Mouse (Mus musculus): ENCODE measurements around the gene Bcan. TPM values are rescaled to one million over a fixed set of nuclear protein-coding genes. Genes with fewer than 3 reads are reported as not detected.

Bcan gene
- polyA plus RNA-seq, 1 experiment from 2014 or later, result 0.15 TPM

DNA sequence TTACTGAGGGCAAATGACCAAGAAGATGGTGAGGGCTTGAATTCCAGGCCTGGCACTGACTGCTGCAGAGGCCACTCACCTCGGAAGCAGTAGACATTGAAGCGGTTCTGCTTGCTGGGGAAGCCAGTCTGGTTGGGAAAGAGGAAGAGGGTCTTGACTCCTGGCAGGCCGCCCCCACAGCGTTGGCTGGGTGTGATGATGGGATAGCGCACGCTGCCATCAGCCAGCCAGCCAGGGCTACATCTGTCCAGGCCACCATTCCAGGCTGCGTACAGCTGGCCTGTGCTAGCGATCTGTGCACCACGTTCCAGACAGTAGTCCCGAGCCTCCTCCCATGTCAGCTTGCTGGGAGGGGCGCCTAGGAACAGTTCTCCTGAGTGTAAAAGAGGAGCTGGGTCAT is 4.7 kb downstream of the Bcan start:
- 22% methylated on average over 11 of the region's 11 CpGs for WGBS
- Histone ChIP-seq H3K27me3 (peaks cover 100% of the 10 kb centered on the region), H3K9me3 (no peaks in the 10 kb centered on the region), H3K9ac (no peak overlapping the region), H3K36me3 (no peaks in the 10 kb centered on the region), H3K27ac (no peak overlapping the region), H3K4me2 (replicated peaks) (no peak overlapping the region), H3K4me1 (peaks cover 21% of the 10 kb centered on the region), H3K4me3 (no peak overlapping the region)
- no peak for ATAC-seq (ENCODE audit: insufficient number of reproducible peaks, insufficient read depth, low FRiP score, low TSS enrichment)

DNA sequence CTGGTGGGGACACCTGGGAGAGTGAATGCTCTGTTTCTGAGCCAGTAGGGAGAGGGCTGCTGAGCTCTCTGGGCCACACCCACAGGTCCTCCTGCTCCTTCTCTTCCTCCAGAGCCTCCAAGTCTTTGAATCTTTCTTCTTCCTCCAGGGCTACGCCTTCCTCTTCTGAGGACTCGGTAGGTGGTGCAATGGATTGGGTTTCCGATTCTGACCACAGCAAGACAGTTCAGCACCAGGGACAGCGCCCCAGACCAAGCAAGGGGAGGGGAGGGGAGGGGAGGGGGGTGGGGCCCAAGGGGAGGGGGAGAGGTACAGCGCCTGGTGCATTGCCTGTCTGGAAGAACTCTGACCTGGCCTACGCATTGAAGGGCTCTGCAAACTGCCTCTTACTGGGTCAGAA is 6.6 kb downstream of the Bcan start:
- Histone ChIP-seq H3K27ac (no peak overlapping the region), H3K9ac (no peak overlapping the region), H3K27me3 (peaks cover 100% of the 10 kb centered on the region), H3K9me3 (no peaks in the 10 kb centered on the region), H3K4me3 (no peak overlapping the region), H3K36me3 (no peaks in the 10 kb centered on the region), H3K4me1 (peaks cover 14% of the 10 kb centered on the region), H3K4me2 (replicated peaks) (no peak overlapping the region)
- ATAC-seq (ENCODE audit: insufficient number of reproducible peaks, insufficient read depth, low FRiP score, low TSS enrichment), result no peak
- WGBS, result 0% methylated on average over 5 of the region's 6 CpGs

GRCm38 (mm10) chr3:87989935-87990334 is 10.1 kb downstream of the Bcan start:
- H3K9ac ChIP-seq, result no peak overlapping the region
- no peak overlapping the region for H3K4me3 ChIP-seq
- peaks cover 68% of the 10 kb centered on the region for H3K27me3 ChIP-seq
- no peaks in the 10 kb centered on the region for H3K9me3 ChIP-seq
- peaks cover 31% of the 10 kb centered on the region for H3K4me1 ChIP-seq
- H3K4me2 ChIP-seq (replicated peaks), result no peak overlapping the region
- H3K27ac ChIP-seq, result no peak overlapping the region
- WGBS, result 37% methylated on average over 10 of the region's 10 CpGs
- ATAC-seq (ENCODE audit: insufficient number of reproducible peaks, insufficient read depth, low FRiP score, low TSS enrichment), result no peak
- H3K36me3 ChIP-seq, result no peaks in the 10 kb centered on the region

GRCm38 (mm10) chr3:87988068-87988467 is 12.0 kb downstream of the Bcan start:
- peak overlapping the region; percentile 78 for H3K4me2 ChIP-seq (replicated peaks)

DNA sequence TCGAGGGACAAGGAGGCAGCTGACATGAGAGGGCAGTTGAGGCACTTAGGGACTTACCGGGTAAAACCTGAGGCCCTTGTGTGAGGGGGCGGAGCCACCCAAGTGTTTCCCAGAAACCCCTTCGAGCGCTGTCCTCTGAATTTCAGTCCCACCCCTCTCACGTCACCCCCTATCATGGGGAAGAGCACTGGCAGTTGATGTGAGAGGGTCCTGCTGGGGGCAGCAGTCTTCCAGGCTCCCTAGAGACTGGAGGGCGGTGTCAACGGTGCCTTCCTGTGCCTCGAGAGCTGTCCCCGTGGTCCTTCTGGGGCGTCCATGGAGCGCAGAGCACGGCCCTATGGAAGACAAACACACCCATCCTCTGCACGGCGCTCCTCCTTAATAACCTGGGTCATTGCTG is 12.4 kb downstream of the Bcan start:
- H3K4me3 ChIP-seq, result peak overlapping the region; percentile 37
- peak overlapping the region; percentile 36 for H3K9ac ChIP-seq
- H3K27ac ChIP-seq, result 0 out of 2 replicates have a peak overlapping the region, but pooled peaks have one; percentile 19
- ATAC-seq (ENCODE audit: insufficient number of reproducible peaks, insufficient read depth, low FRiP score, low TSS enrichment), result 0 out of 2 replicates have a peak, but pooled peaks have one; percentile 7
- peaks cover 51% of the 10 kb centered on the region for H3K4me1 ChIP-seq
- H3K36me3 ChIP-seq, result no peaks in the 10 kb centered on the region
- peak overlapping the region; percentile 78 for H3K4me2 ChIP-seq (replicated peaks)
- H3K9me3 ChIP-seq, result no peaks in the 10 kb centered on the region
- peaks cover 45% of the 10 kb centered on the region for H3K27me3 ChIP-seq
- 2% methylated on average over 15 of the region's 15 CpGs for WGBS

More at GRCm38 (mm10) chr3:87988068-87988467, 12.0 kb downstream of the Bcan start:
- peak overlapping the region; percentile 37 for H3K4me3 ChIP-seq
- H3K27me3 ChIP-seq, result peaks cover 50% of the 10 kb centered on the region
- 2% methylated on average over 15 of the region's 15 CpGs for WGBS
- peaks cover 46% of the 10 kb centered on the region for H3K4me1 ChIP-seq
- no peaks in the 10 kb centered on the region for H3K36me3 ChIP-seq
- no peaks in the 10 kb centered on the region for H3K9me3 ChIP-seq
- H3K27ac ChIP-seq, result 0 out of 2 replicates have a peak overlapping the region, but pooled peaks have one; percentile 6
- peak overlapping the region; percentile 36 for H3K9ac ChIP-seq
- ATAC-seq (ENCODE audit: insufficient number of reproducible peaks, insufficient read depth, low FRiP score, low TSS enrichment), result no peak

GRCm38 (mm10) chr3:87986868-87987267 is 13.2 kb downstream of the Bcan start:
- Histone ChIP-seq H3K4me2 (replicated peaks) (peak overlapping the region; percentile 78), H3K9ac (peak overlapping the region; percentile 27; the same call in 1 of the 2 replicates), H3K36me3 (no peaks in the 10 kb centered on the region), H3K4me1 (peaks cover 58% of the 10 kb centered on the region), H3K27me3 (peaks cover 38% of the 10 kb centered on the region), H3K27ac (no peak overlapping the region), H3K9me3 (no peaks in the 10 kb centered on the region), H3K4me3 (peak overlapping the region; percentile 37)
- peak; percentile 70 for ATAC-seq (ENCODE audit: insufficient number of reproducible peaks, insufficient read depth, low FRiP score, low TSS enrichment)
- WGBS, result under 1% methylated on average over 17 of the region's 17 CpGs

DNA sequence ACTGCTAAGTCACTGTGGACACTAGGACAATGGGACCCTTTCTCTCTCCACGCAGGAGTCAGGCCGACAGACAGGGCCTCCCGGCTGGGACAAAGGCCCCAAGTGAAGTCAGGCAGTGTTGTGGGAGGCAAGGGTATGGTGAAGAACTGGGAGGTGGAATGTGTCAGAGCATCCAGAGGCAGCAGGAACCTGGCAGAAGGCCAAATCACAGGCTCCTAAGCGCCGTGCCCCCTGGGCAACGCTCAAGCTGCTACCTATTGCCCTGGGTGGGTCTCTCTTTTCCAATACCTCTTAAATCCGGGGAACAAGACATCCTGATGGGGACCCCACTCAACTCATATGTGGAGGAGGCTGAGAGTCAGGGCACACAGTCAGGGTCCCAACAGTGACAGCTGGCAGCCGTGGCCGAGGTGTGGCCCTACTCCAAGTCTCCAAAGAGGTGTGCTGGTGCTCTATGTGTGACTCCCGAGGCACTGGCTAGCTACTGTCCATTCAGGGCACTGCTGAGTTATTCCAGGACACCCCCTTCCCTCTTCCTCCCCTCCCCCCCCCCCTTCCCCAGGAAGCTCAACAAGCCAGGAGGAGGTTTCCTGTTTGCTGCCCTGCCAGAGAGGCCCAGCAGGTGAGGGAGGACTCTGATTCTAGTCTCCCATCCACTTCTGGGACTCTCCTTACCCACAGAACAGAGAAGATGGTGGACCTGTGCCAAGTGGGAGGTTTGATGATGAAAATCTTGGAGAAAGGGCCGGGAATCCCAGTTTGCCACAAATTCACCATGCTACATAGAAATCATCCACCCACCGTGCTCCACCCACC is 14.3 kb downstream of the Bcan start:
- Histone ChIP-seq H3K9ac (no peak overlapping the region), H3K4me3 (no peak overlapping the region), H3K9me3 (no peaks in the 10 kb centered on the region), H3K4me2 (replicated peaks) (no peak overlapping the region), H3K27ac (peak overlapping the region; percentile 55; the same call in 1 of the 2 replicates), H3K36me3 (no peaks in the 10 kb centered on the region), H3K4me1 (peaks cover 63% of the 10 kb centered on the region), H3K27me3 (peaks cover 26% of the 10 kb centered on the region)
- no peak for ATAC-seq (ENCODE audit: insufficient number of reproducible peaks, insufficient read depth, low FRiP score, low TSS enrichment)
- WGBS, result 40% methylated on average over 12 of the region's 12 CpGs

DNA sequence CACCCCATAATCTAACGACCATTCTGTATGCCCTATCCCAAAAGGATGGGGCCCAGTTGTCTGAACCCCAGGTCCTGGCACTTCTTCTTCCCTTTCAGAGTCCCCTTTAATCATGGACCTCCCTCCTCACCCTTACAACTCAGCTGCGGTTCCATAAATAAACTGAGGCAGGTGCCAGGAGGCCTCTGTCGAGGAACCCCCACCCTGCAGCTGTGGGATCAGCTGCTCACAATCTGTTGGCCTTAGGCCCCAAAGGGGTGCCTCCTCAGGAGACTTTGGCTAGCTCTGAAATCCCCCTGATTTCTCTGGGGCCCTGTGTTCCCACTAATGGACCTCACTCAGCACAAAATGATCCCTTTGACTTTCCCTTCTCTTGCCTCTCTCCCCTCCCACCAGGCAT is 15.9 kb downstream of the Bcan start:
- H3K9me3 ChIP-seq, result no peaks in the 10 kb centered on the region
- H3K9ac ChIP-seq, result no peak overlapping the region
- H3K36me3 ChIP-seq, result no peaks in the 10 kb centered on the region
- no peak for ATAC-seq (ENCODE audit: insufficient number of reproducible peaks, insufficient read depth, low FRiP score, low TSS enrichment)
- 50% methylated on average over 3 of the region's 3 CpGs for WGBS
- H3K4me1 ChIP-seq, result peaks cover 72% of the 10 kb centered on the region
- H3K27me3 ChIP-seq, result peaks cover 10% of the 10 kb centered on the region
- peak overlapping the region; percentile 82; the same call in 1 of the 2 replicates for H3K27ac ChIP-seq
- no peak overlapping the region; the same call in 1 of the 2 replicates for H3K4me2 ChIP-seq (replicated peaks)
- no peak overlapping the region for H3K4me3 ChIP-seq

GRCm38 (mm10) chr3:87983627-87984026 is 16.4 kb downstream of the Bcan start:
- Histone ChIP-seq H3K9me3 (no peaks in the 10 kb centered on the region), H3K27me3 (peaks cover 5% of the 10 kb centered on the region), H3K27ac (peak overlapping the region; percentile 82), H3K4me3 (no peak overlapping the region), H3K9ac (no peak overlapping the region), H3K4me1 (peaks cover 72% of the 10 kb centered on the region), H3K4me2 (replicated peaks) (peak overlapping the region; percentile 42), H3K36me3 (no peaks in the 10 kb centered on the region)
- WGBS, result 52% methylated on average over 6 of the region's 6 CpGs
- ATAC-seq (ENCODE audit: insufficient number of reproducible peaks, insufficient read depth, low FRiP score, low TSS enrichment), result no peak

- 0 out of 2 replicates have a peak overlapping the region, but pooled peaks have one; percentile 9 for H3K4me3 ChIP-seq
- ATAC-seq (ENCODE audit: insufficient number of reproducible peaks, insufficient read depth, low FRiP score, low TSS enrichment), result no peak
- H3K9ac ChIP-seq, result peak overlapping the region; percentile 20; the same call in 1 of the 2 replicates
- H3K4me2 ChIP-seq (replicated peaks), result peak overlapping the region; percentile 42
- H3K9me3 ChIP-seq, result no peaks in the 10 kb centered on the region
- no peaks in the 10 kb centered on the region for H3K36me3 ChIP-seq
- no peaks in the 10 kb centered on the region for H3K27me3 ChIP-seq
- 7% methylated on average over 13 of the region's 13 CpGs for WGBS
- peak overlapping the region; percentile 82 for H3K27ac ChIP-seq
- peaks cover 66% of the 10 kb centered on the region for H3K4me1 ChIP-seq
Observed at GRCm38 (mm10) chr3:87982836-87983601, 17.0 kb downstream of the Bcan start.

- H3K36me3 ChIP-seq, result 0 out of 2 replicates have a peak, but pooled peaks cover under 1% of the 10 kb centered on the region
- H3K4me3 ChIP-seq, result no peak overlapping the region
- peak overlapping the region; percentile 20; the same call in 1 of the 2 replicates for H3K9ac ChIP-seq
- 35% methylated on average over 12 of the region's 12 CpGs for WGBS
- no peaks in the 10 kb centered on the region for H3K27me3 ChIP-seq
- H3K27ac ChIP-seq, result peak overlapping the region; percentile 82
- ATAC-seq (ENCODE audit: insufficient number of reproducible peaks, insufficient read depth, low FRiP score, low TSS enrichment), result no peak
- no peaks in the 10 kb centered on the region for H3K9me3 ChIP-seq
- peaks cover 61% of the 10 kb centered on the region for H3K4me1 ChIP-seq
- peak overlapping the region; percentile 42 for H3K4me2 ChIP-seq (replicated peaks)
Observed at GRCm38 (mm10) chr3:87981894-87982835, 17.9 kb downstream of the Bcan start.
